Mouse (Mus musculus) kidney, embryonic 15.5 days (tissue): ENCODE measurements around the gene Pbdc1. TPM values are rescaled to one million over a fixed set of nuclear protein-coding genes. Genes with fewer than 3 reads are reported as not detected.
"Not testable (repeated sequence)": the region's sequence is repeated elsewhere in the genome, so short reads cannot be mapped to it uniquely, and the experiment has no call there.

Experiments used
- ATAC-seq: fragments of 200-750 bp; cut with Nextera tagmentation; replicated peaks from 2 replicates; pipeline ENCODE4 v1.8.0; 2017; ENCODE audit warnings: moderate TSS enrichment; ENCODE audit not compliant: low FRiP score
- H3K27ac ChIP-seq: fragments of 300-500 bp; sonication (generic); 2 replicates; pipeline ENCODE4 v1.5.1; 2015; ENCODE audit warnings: mild to moderate bottlenecking, inconsistent platforms
- H3K27me3 ChIP-seq: fragments of 300-500 bp; sonication (generic); 2 replicates; pipeline ENCODE4 v1.6.1; 2015; ENCODE audit warnings: inconsistent platforms
- H3K36me3 ChIP-seq: fragments of 300-500 bp; sonication (generic); 2 replicates; pipeline ENCODE4 v1.6.1; 2015; ENCODE audit warnings: inconsistent platforms
- H3K4me1 ChIP-seq: fragments of 300-500 bp; sonication (generic); 2 replicates; pipeline ENCODE4 v1.6.1; 2015; ENCODE audit warnings: inconsistent platforms
- H3K4me2 ChIP-seq: fragments of 300-500 bp; sonication (generic); 2 replicates; pipeline ENCODE4 v1.6.1; 2015; ENCODE audit warnings: moderate library complexity, mild to moderate bottlenecking, inconsistent platforms
- H3K4me3 ChIP-seq: fragments of 300-500 bp; sonication (generic); replicated peaks from 2 replicates; pipeline ENCODE4 v1.5.1; 2015; ENCODE audit warnings: mild to moderate bottlenecking, inconsistent platforms
- H3K9ac ChIP-seq: fragments of 300-500 bp; sonication (generic); 2 replicates; pipeline ENCODE4 v1.6.1; 2015; ENCODE audit warnings: mild to moderate bottlenecking, inconsistent platforms
- H3K9me3 ChIP-seq: fragments of 300-500 bp; sonication (generic); replicated peaks from 2 replicates; pipeline ENCODE4 v1.6.1; 2016; ENCODE audit warnings: inconsistent platforms
- WGBS: fragments of 180-500 bp; shearing (Covaris S2); methylation state at CpG from one replicate; pipeline ENCODE4 v1.1.7; 2015; ENCODE audit warnings: mixed read lengths; 5-methylcytosine and 5-hydroxymethylcytosine counted together
- polyA plus RNA-seq: library from polyadenylated mRNA; unstranded; fragments of >200 nt; fragmentation: Nextera tagmentation; extraction: Ambion mirVana; gene quantifications from 2 replicates; pipeline ENCODE4 v1.2.1, GENCODE M21; 2015

Gene Pbdc1
- polyA plus RNA-seq, 1 experiment from 2014 or later, result 64.1 TPM

GRCm38 (mm10) chrX:105121227-105121865 lies 41.8 kb downstream of the Pbdc1 start:
- WGBS, result 17% methylated on average over 38 of the region's 38 CpGs
- peak; percentile 76 for ATAC-seq
- H3K9me3 ChIP-seq, result no peaks in the 10 kb centered on the region

GRCm38 (mm10) chrX:105124903-105125302 lies 45.3 kb downstream of the Pbdc1 start:
- H3K9me3 ChIP-seq, result no peaks in the 10 kb centered on the region
- no peak overlapping the region for H3K27ac ChIP-seq
- no peaks in the 10 kb centered on the region for H3K36me3 ChIP-seq
- H3K4me1 ChIP-seq, result no peaks in the 10 kb centered on the region; the same call in 1 of the 2 replicates
- no peak for ATAC-seq
- 17% methylated on average over 2 of the region's 3 CpGs for WGBS
- no peak overlapping the region for H3K4me2 ChIP-seq
- peaks cover 36% of the 10 kb centered on the region for H3K27me3 ChIP-seq
- no peak overlapping the region for H3K4me3 ChIP-seq
- no peak overlapping the region for H3K9ac ChIP-seq

More at GRCm38 (mm10) chrX:105121227-105121865, 41.8 kb downstream of the Pbdc1 start:
- Histone ChIP-seq H3K27me3 (peaks cover 49% of the 10 kb centered on the region), H3K4me3 (peak overlapping the region; percentile 53), H3K4me2 (peak overlapping the region; percentile 76), H3K9ac (peak overlapping the region; percentile 43; the same call in 1 of the 2 replicates), H3K36me3 (no peaks in the 10 kb centered on the region), H3K27ac (no peak overlapping the region), H3K4me1 (no peaks in the 10 kb centered on the region; the same call in 1 of the 2 replicates)

GRCm38 (mm10) chrX:105151872-105152461 lies 72.4 kb downstream of the Pbdc1 start:
- ATAC-seq, result no peak

GRCm38 (mm10) chrX:105165007-105165406 lies 85.5 kb downstream of the Pbdc1 start:
- H3K36me3 ChIP-seq, H3K9me3 ChIP-seq, H3K4me1 ChIP-seq, H3K9ac ChIP-seq, H3K27ac ChIP-seq, ATAC-seq, H3K4me3 ChIP-seq, H3K4me2 ChIP-seq: not testable (repeated sequence)
- peaks cover 37% of the 10 kb centered on the region for H3K27me3 ChIP-seq
- WGBS, result 68% methylated on average over 6 of the region's 6 CpGs

More at GRCm38 (mm10) chrX:105151872-105152461, 72.4 kb downstream of the Pbdc1 start:
- Histone ChIP-seq H3K4me1 (no peaks in the 10 kb centered on the region), H3K9ac (no peak overlapping the region), H3K36me3 (no peaks in the 10 kb centered on the region), H3K9me3 (no peaks in the 10 kb centered on the region), H3K4me2 (peak overlapping the region; percentile 45), H3K27me3 (peaks cover 30% of the 10 kb centered on the region), H3K4me3 (peak overlapping the region; percentile 23), H3K27ac (no peak overlapping the region)
- 57% methylated on average over 23 of the region's 26 CpGs for WGBS

Other genes with a start within 250 kb of the Pbdc1 start
- 3.5 and 3.6 TPM in 2 replicates for gene Magee2, start 222.5 kb upstream of the Pbdc1 start, polyA plus RNA-seq
- gene Magee1, start 40.6 kb downstream of the Pbdc1 start, polyA plus RNA-seq, result 16.0 and 18.1 TPM in 2 replicates